Mouse (Mus musculus): ENCODE results near the gene P2rx5. TPM values are rescaled to one million over a fixed set of nuclear protein-coding genes. Genes with fewer than 3 reads are reported as not detected.

The P2rx5 gene
- polyA plus RNA-seq, 1 experiment: 0.35 TPM

- Histone ChIP-seq H3K4me3 (ENCODE audit: insufficient read depth, low read length) (no peak overlapping the region), H3K4me1 (ENCODE audit: control insufficient read depth, insufficient read depth, low read length) (peaks cover 1% of the 10 kb centered on the region; the same call in 1 of the 2 replicates), H3K27ac (ENCODE audit: insufficient read depth, low read length) (no peak overlapping the region)
- TF ChIP-seq POLR2A (IDR thresholded peaks at IDR 0.05; ENCODE audit: extremely low read depth, insufficient read depth, low read length) (no peak), CTCF (IDR thresholded peaks at IDR 0.05; ENCODE audit: extremely low read depth, insufficient read depth, low read length) (peak; percentile 68)
Observed at GRCm38 (mm10) chr11:73169231-73169630, 9.0 kb downstream of the P2rx5 start.

GRCm38 (mm10) chr11:73172186-73172585, 12.0 kb downstream of the P2rx5 start:
- no peak overlapping the region for H3K4me3 ChIP-seq (ENCODE audit: insufficient read depth, low read length)
- peaks cover 5% of the 10 kb centered on the region; the same call in 1 of the 2 replicates for H3K4me1 ChIP-seq (ENCODE audit: control insufficient read depth, insufficient read depth, low read length)
- TF ChIP-seq CTCF (IDR thresholded peaks at IDR 0.05; ENCODE audit: extremely low read depth, insufficient read depth, low read length) (no peak), POLR2A (IDR thresholded peaks at IDR 0.05; ENCODE audit: extremely low read depth, insufficient read depth, low read length) (no peak)
- no peak overlapping the region for H3K27ac ChIP-seq (ENCODE audit: insufficient read depth, low read length)

- Histone ChIP-seq H3K27ac (ENCODE audit: insufficient read depth, low read length) (no peak overlapping the region), H3K4me3 (ENCODE audit: insufficient read depth, low read length) (peak overlapping the region; percentile 84; the same call in 1 of the 2 replicates)
Observed at GRCm38 (mm10) chr11:73175612-73176011, 15.4 kb downstream of the P2rx5 start.

GRCm38 (mm10) chr11:73176186-73176585, 16.0 kb downstream of the P2rx5 start:
- peaks cover 5% of the 10 kb centered on the region; the same call in 1 of the 2 replicates for H3K4me1 ChIP-seq (ENCODE audit: control insufficient read depth, insufficient read depth, low read length)
- TF ChIP-seq CTCF (IDR thresholded peaks at IDR 0.05; ENCODE audit: extremely low read depth, insufficient read depth, low read length) (no peak), POLR2A (IDR thresholded peaks at IDR 0.05; ENCODE audit: extremely low read depth, insufficient read depth, low read length) (no peak)
- H3K27ac ChIP-seq (ENCODE audit: insufficient read depth, low read length): 0 out of 2 replicates have a peak overlapping the region, but pooled peaks have one; percentile 53
- H3K4me3 ChIP-seq (ENCODE audit: insufficient read depth, low read length): peak overlapping the region; percentile 84

More at GRCm38 (mm10) chr11:73175612-73176011, 15.4 kb downstream of the P2rx5 start:
- TF ChIP-seq POLR2A (IDR thresholded peaks at IDR 0.05; ENCODE audit: extremely low read depth, insufficient read depth, low read length) (no peak), CTCF (IDR thresholded peaks at IDR 0.05; ENCODE audit: extremely low read depth, insufficient read depth, low read length) (no peak)
- H3K4me1 ChIP-seq (ENCODE audit: control insufficient read depth, insufficient read depth, low read length): peaks cover 5% of the 10 kb centered on the region; the same call in 1 of the 2 replicates

GRCm38 (mm10) chr11:73176608-73177508, 16.6 kb downstream of the P2rx5 start, which contains the start of the genes Emc6 and Tax1bp3:
TSS of gene Emc6 (minus strand) at chr11:73177037.
TSS of gene Tax1bp3 (plus strand) at chr11:73177083.
- Histone ChIP-seq H3K4me1 (ENCODE audit: control insufficient read depth, insufficient read depth, low read length) (peaks cover 5% of the 10 kb centered on the region; the same call in 1 of the 2 replicates), H3K4me3 (ENCODE audit: insufficient read depth, low read length) (peak within 1 kb of the TSS; percentile 84), H3K27ac (ENCODE audit: insufficient read depth, low read length) (peak within 1 kb of the TSS; percentile 89)
- TF ChIP-seq POLR2A (IDR thresholded peaks at IDR 0.05; ENCODE audit: extremely low read depth, insufficient read depth, low read length) (peak; percentile 85), CTCF (IDR thresholded peaks at IDR 0.05; ENCODE audit: extremely low read depth, insufficient read depth, low read length) (no peak)

GRCm38 (mm10) chr11:73177509-73177875, 17.3 kb downstream of the P2rx5 start:
- Histone ChIP-seq H3K27ac (ENCODE audit: insufficient read depth, low read length) (peak overlapping the region; percentile 89), H3K4me3 (ENCODE audit: insufficient read depth, low read length) (peak overlapping the region; percentile 84), H3K4me1 (ENCODE audit: control insufficient read depth, insufficient read depth, low read length) (peaks cover 4% of the 10 kb centered on the region; the same call in 1 of the 2 replicates)
- TF ChIP-seq POLR2A (IDR thresholded peaks at IDR 0.05; ENCODE audit: extremely low read depth, insufficient read depth, low read length): no peak
- no peak for TF ChIP-seq CTCF (IDR thresholded peaks at IDR 0.05; ENCODE audit: extremely low read depth, insufficient read depth, low read length)

GRCm38 (mm10) chr11:73177895-73178294, 17.7 kb downstream of the P2rx5 start:
- H3K27ac ChIP-seq (ENCODE audit: insufficient read depth, low read length): peak overlapping the region; percentile 89; the same call in 1 of the 2 replicates
- peaks cover 4% of the 10 kb centered on the region; the same call in 1 of the 2 replicates for H3K4me1 ChIP-seq (ENCODE audit: control insufficient read depth, insufficient read depth, low read length)
- TF ChIP-seq POLR2A (IDR thresholded peaks at IDR 0.05; ENCODE audit: extremely low read depth, insufficient read depth, low read length) (no peak), CTCF (IDR thresholded peaks at IDR 0.05; ENCODE audit: extremely low read depth, insufficient read depth, low read length) (no peak)
- peak overlapping the region; percentile 84 for H3K4me3 ChIP-seq (ENCODE audit: insufficient read depth, low read length)

GRCm38 (mm10) chr11:73185872-73186615, 25.8 kb downstream of the P2rx5 start:
- Histone ChIP-seq H3K4me1 (ENCODE audit: control insufficient read depth, insufficient read depth, low read length) (no peaks in the 10 kb centered on the region), H3K27ac (ENCODE audit: insufficient read depth, low read length) (no peak overlapping the region), H3K4me3 (ENCODE audit: insufficient read depth, low read length) (no peak overlapping the region)
- TF ChIP-seq CTCF (IDR thresholded peaks at IDR 0.05; ENCODE audit: extremely low read depth, insufficient read depth, low read length) (no peak), POLR2A (IDR thresholded peaks at IDR 0.05; ENCODE audit: extremely low read depth, insufficient read depth, low read length) (no peak)

GRCm38 (mm10) chr11:73187231-73187630, 27.0 kb downstream of the P2rx5 start:
- no peak for TF ChIP-seq POLR2A (IDR thresholded peaks at IDR 0.05; ENCODE audit: extremely low read depth, insufficient read depth, low read length)
- no peak for TF ChIP-seq CTCF (IDR thresholded peaks at IDR 0.05; ENCODE audit: extremely low read depth, insufficient read depth, low read length)
- Histone ChIP-seq H3K27ac (ENCODE audit: insufficient read depth, low read length) (no peak overlapping the region), H3K4me1 (ENCODE audit: control insufficient read depth, insufficient read depth, low read length) (no peaks in the 10 kb centered on the region), H3K4me3 (ENCODE audit: insufficient read depth, low read length) (no peak overlapping the region)

All from cortical plate, adult 2 months (tissue).